Mouse (Mus musculus): ENCODE data around the gene Extl1.

DNA sequence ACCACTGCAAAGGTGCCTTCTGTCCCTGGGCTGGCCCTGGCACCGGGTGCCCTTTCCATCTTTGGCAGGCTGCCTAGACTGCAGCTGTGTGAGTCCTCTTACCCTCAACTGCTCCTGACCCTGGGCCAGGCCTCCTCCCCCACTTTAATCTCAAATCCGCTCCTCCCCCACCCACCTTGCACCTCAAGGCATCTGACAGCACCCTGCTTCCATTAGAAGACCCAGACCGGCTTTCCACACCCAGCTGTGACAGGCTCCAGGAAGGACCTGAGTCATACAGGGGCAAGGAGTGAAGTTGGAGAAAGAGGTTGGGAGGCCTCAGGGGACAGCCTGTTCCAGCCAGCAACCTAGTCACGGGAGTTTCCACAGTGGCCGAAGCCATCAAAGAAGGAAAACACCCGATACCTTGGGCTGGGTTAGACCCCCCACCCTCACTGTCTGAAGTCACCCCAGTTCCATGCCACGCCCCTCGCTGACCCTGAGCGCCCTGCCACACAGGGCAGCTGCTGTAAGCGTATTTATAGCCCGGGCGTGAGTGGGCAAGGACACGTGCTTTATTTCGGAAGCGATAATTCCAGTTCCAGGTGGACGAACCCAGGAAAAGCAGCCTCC is 27.7 kb downstream of the Extl1 start:
- no peak for TF ChIP-seq MYOG (IDR thresholded peaks at IDR 0.05; ENCODE audit: control insufficient read depth, extremely low read depth, insufficient read length)
- no peak for TF ChIP-seq CTCF (IDR thresholded peaks at IDR 0.05; ENCODE audit: control insufficient read depth, insufficient read depth, insufficient read length)
- no peak for TF ChIP-seq MAX (IDR thresholded peaks at IDR 0.05)
- TF ChIP-seq USF1 (IDR thresholded peaks at IDR 0.05; ENCODE audit: low read depth) = no peak
- peak; percentile 10 for TF ChIP-seq MYOD1 (IDR thresholded peaks at IDR 0.05; ENCODE audit: control insufficient read depth, insufficient read length, low read depth)
- no peak for TF ChIP-seq CEBPB (IDR thresholded peaks at IDR 0.05; ENCODE audit: low read depth)

Data from C2C12 (cell line).